Mouse (Mus musculus): ENCODE data around the gene Slc22a8.

DNA sequence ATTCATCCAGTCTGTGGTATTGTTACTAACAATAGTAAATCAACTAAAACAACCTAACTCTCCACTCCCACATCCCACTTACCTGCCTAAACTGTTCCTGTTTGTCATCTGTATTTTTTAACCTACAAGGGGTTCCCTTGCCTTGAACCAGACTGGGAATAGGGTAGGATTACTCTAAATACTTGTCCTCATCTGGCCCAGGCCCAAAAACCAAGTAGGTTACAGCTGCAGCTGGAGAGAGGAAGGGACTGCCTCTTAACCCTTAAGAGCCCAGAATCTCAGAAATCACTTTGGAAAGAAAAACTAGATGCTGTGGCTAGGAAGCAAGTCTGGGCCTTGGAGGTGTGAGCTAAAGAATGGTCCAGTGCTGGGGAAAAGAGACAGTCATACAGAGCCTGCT is 64.8 kb downstream of the Slc22a8 start:
- TF ChIP-seq CTCF (IDR thresholded peaks at IDR 0.05; ENCODE audit: low read depth) (no peak), EP300 (IDR thresholded peaks at IDR 0.05; ENCODE audit: low read depth) (no peak)

Data from liver, postnatal 0 days (tissue).